Mouse (Mus musculus) G1E (cell line): ENCODE data around the gene Brd3. TPM values are rescaled to one million over a fixed set of nuclear protein-coding genes. Genes with fewer than 3 reads are reported as not detected.
A peak's percentile ranks its signal among the peaks of the same experiment; 100 is the strongest.

Experiments used
- ATAC-seq: 2 replicates; pipeline ENCODE4 v1.8.0; 2016; ENCODE audit warnings: mild to moderate bottlenecking; ENCODE audit not compliant: insufficient number of reproducible peaks, poor library complexity, low FRiP score, severe bottlenecking; ENCODE audit errors: extremely low read depth
- DNase-seq: peaks from one replicate; pipeline ENCODE4 v3.0.0; 2012; ENCODE audit warnings: low spot score
- H3K27me3 ChIP-seq: 2 replicates; pipeline ENCODE4 v1.6.1; 2012; ENCODE audit warnings: mild to moderate bottlenecking, low read length, inconsistent platforms; ENCODE audit not compliant: insufficient read depth
- H3K36me3 ChIP-seq: replicated peaks from 2 replicates; pipeline ENCODE3; 2012; ENCODE audit warnings: mild to moderate bottlenecking, inconsistent platforms
- H3K4me1 ChIP-seq: 2 replicates; pipeline ENCODE4 v1.6.1; 2012; ENCODE audit warnings: low read depth, low read length, inconsistent platforms, mixed read lengths; ENCODE audit not compliant: insufficient read depth
- H3K4me3 ChIP-seq: 2 replicates; pipeline ENCODE4 v1.5.1; 2012; ENCODE audit warnings: low read depth, mild to moderate bottlenecking, inconsistent platforms, low read length, moderate library complexity, mixed read lengths
- H3K9me3 ChIP-seq: replicated peaks from 2 replicates; pipeline ENCODE4 v1.6.1; 2012; ENCODE audit warnings: inconsistent platforms
- CTCF ChIP-seq: IDR thresholded peaks from 2 replicates; pipeline ENCODE4 v1.5.1; 2012; ENCODE audit warnings: low read depth, low read length, inconsistent platforms, mixed read lengths
- GATA1 ChIP-seq: IDR thresholded peaks from 2 replicates; pipeline ENCODE4 v1.6.1; 2012; ENCODE audit warnings: borderline replicate concordance, low read length, inconsistent platforms, mixed read lengths
- GATA2 ChIP-seq: IDR thresholded peaks from 2 replicates; pipeline ENCODE4 v1.6.1; 2012; ENCODE audit warnings: low read depth, low read length, inconsistent platforms, borderline replicate concordance
- POLR2AphosphoS5 ChIP-seq: IDR thresholded peaks from 2 replicates; pipeline ENCODE4 v1.6.1; 2012; ENCODE audit warnings: low read depth, low read length, inconsistent platforms; ENCODE audit not compliant: insufficient replicate concordance
- TAL1 ChIP-seq: conservative IDR thresholded peaks from 2 replicates; pipeline ENCODE4 v1.6.1; 2012; ENCODE audit warnings: low read depth, low read length, inconsistent platforms, mixed read lengths
- polyA plus RNA-seq: library from polyadenylated mRNA; stranded (reverse); fragments of >175 nt; gene quantifications from 2 replicates; pipeline ENCODE4 v1.2.3, GENCODE M21; 2012
- total RNA-seq, 2 experiments: library from RNA; stranded (forward) in 1 of 2; stranded (reverse) in 1 of 2; fragments of 200-1000 nt in 1 of 2; fragments of >200 nt in 1 of 2; fragmentation: Nextera tagmentation in 1 of 2; gene quantifications; 2 replicates each; pipeline ENCODE4 v1.2.3; 2014 to 2017

The Brd3 gene
- total and polyA plus RNA-seq, 3 experiments = 17.5 to 124 (median 75.2) TPM

DNA sequence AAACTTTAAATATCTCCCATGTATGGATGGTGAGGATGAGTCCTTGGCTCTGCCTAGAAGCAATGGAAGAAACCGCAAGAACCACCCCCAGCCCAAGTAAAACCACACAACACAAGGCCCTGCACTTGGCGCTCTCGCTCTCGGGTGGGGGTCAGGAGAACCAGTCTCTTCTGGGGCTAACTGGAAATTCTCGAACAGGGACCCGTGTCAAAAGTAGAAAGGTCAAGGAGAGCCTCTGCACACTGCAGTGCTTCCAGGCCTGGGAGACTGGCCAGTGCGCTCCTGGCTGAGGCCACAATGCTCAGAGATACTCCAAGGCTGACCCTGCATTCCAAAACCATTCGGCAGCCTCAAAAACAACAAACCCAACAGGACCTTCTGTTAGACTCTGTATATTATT, 60.6 kb downstream of the Brd3 start:
- Histone ChIP-seq H3K9me3 (no peaks in the 10 kb centered on the region), H3K27me3 (no peaks in the 10 kb centered on the region; the same call in 1 of the 2 replicates), H3K36me3 (peaks cover 92% of the 10 kb centered on the region), H3K4me3 (no peak overlapping the region), H3K4me1 (peaks cover 15% of the 10 kb centered on the region)
- TF ChIP-seq POLR2AphosphoS5 = no peak
- TF ChIP-seq GATA1 = no peak
- TF ChIP-seq CTCF = no peak
- TF ChIP-seq TAL1 = no peak
- no peak for TF ChIP-seq GATA2
- no peak for DNase-seq
- ATAC-seq = no peak

DNA sequence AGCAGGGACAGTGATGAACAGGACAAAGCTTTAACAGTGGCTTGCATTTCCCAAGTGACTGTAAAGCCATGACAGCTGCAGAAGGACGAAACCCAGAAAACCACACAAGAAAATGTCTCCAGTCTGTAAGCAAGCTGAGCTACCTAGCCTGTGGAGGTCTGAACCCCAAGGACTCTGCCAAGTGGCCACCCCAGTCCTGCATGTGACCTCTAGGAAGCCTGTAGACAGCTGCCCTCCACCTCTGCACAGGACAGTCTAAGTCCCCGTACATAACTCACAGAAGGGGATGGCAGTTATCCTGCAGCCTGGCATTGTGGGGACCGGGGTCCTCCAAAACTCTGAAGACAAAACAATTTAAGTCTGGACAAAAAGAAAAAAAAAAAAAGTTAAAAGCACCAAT, 61.6 kb downstream of the Brd3 start:
- DNase-seq = no peak
- TF ChIP-seq TAL1 = no peak
- H3K27me3 ChIP-seq = no peaks in the 10 kb centered on the region; the same call in 1 of the 2 replicates
- H3K36me3 ChIP-seq = peaks cover 83% of the 10 kb centered on the region
- no peak for ATAC-seq
- H3K4me3 ChIP-seq = no peak overlapping the region
- H3K4me1 ChIP-seq = peaks cover 18% of the 10 kb centered on the region
- no peaks in the 10 kb centered on the region for H3K9me3 ChIP-seq

DNA sequence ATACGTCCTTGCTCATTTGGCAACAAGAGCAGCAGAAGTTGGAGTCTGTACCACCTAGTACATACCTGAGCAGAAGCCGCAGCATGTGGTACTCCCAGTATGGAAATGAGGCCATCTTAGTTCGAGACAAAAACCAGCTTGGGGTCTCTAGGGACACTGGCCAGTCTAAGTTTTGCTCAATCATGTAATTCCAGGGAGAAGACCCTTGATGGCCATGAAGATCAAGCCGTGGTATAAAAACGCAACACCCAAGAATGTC, 64.1 kb downstream of the Brd3 start:
- H3K4me3 ChIP-seq = no peak overlapping the region
- no peak for TF ChIP-seq GATA1
- no peak for TF ChIP-seq CTCF
- TF ChIP-seq POLR2AphosphoS5 = no peak
- TF ChIP-seq TAL1 = no peak
- TF ChIP-seq GATA2 = no peak
- DNase-seq (no peak), ATAC-seq (no peak)
- H3K9me3 ChIP-seq = no peaks in the 10 kb centered on the region
- H3K27me3 ChIP-seq = peaks cover 7% of the 10 kb centered on the region
- peaks cover 58% of the 10 kb centered on the region for H3K36me3 ChIP-seq
- peaks cover 23% of the 10 kb centered on the region for H3K4me1 ChIP-seq

DNA sequence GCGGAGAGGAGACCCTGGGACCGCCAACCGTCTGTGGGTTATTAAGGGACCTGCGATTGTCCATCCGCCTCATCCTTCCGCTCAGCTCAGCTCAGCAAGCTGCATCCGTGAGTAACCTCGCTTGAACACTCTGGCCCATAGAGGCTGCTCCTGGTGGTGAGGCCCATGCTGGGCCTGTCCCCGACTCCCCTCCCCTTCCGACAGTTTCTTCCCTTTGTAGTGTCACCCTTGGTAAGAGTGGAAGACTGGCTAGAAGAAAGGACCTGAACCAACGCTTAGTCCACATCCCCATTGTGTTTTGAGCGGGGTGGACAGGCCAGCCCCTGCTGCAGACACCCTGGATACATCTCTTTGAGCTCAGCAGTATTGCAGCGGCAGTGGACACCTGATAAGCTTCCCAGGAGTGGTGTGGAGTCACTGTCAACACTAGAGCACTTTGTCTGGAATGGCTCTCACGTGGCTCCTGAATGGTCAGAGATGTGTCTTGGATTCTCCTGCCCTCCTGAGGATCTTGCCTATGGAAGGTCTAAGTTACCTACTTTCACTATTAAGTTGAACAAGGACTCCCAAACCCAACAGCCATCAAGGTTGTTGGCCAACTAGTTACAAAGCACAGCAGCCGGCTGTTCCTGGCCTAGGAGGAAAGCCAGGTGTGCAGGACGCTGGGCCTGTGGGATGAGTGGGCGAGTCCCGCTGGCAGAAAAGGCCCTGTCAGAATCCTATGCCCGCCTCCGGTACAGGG, 64.6 kb downstream of the Brd3 start:
- TF ChIP-seq GATA1 (no peak), TAL1 (no peak), CTCF (no peak), GATA2 (no peak), POLR2AphosphoS5 (no peak)
- no peak for DNase-seq
- peaks cover 7% of the 10 kb centered on the region for H3K27me3 ChIP-seq
- peak overlapping the region; percentile 73 for H3K4me3 ChIP-seq
- H3K36me3 ChIP-seq = peaks cover 53% of the 10 kb centered on the region
- no peak for ATAC-seq
- no peaks in the 10 kb centered on the region for H3K9me3 ChIP-seq
- peaks cover 28% of the 10 kb centered on the region for H3K4me1 ChIP-seq

DNA sequence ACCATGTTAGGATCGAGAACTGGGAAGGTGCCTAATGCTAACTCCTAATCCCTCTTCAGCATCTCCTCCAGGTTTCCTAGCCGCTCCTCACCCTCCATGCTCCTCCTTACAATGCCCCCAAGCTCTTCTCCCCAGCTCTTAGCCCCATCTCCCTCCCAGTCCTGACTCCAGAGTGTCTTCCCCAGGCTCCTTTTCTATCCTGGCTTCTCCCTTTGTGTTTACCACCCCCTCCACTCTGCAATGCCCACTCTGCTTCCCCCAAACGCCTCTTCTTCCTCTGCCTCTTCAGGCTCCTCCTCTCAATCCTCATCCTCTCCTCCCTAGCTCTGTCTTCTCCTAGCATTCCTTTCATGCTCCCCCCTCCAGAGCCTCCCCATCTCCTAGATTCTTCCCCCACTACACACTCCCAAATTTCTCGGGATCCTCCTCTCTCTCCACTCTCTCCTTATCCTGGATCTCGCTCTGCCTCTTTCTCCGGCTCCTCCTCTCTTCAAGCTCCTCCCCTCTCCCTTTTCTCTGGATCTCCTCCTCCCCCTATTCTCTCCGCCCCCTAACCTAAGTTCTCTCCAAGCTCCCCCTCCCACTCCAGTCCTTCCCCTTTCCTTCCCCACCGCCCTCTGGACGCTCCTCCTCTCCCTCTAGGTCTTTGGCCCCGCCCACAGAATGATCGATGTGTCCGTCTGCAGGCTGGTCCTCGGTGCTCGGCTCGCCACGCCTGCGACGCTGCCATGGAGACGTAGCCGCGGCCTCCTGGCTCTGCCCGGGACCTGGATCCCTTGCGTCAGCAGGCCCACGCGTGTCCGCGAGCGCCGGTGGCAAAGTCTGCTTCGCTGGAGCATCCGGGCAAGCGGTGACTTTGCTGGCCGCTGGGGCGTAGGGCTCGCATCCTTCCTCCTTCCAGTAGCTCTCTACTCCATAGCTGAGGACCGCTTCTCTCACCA, 65.4 kb downstream of the Brd3 start, which contains the start of gene Brd3os:
Gene Brd3os, plus strand, starts transcription at position 558 of the 941 bp plus-strand sequence.
- H3K36me3 ChIP-seq = peaks cover 45% of the 10 kb centered on the region
- H3K9me3 ChIP-seq = no peaks in the 10 kb centered on the region
- no peak for TF ChIP-seq GATA2
- no peak for TF ChIP-seq CTCF
- no peak for TF ChIP-seq TAL1
- no peak for TF ChIP-seq POLR2AphosphoS5
- TF ChIP-seq GATA1 = no peak
- peak within 1 kb of the TSS; percentile 73 for H3K4me3 ChIP-seq
- H3K27me3 ChIP-seq = peaks cover 7% of the 10 kb centered on the region
- DNase-seq (peak; percentile 79), ATAC-seq (peak; percentile 87)
- peaks cover 32% of the 10 kb centered on the region for H3K4me1 ChIP-seq

DNA sequence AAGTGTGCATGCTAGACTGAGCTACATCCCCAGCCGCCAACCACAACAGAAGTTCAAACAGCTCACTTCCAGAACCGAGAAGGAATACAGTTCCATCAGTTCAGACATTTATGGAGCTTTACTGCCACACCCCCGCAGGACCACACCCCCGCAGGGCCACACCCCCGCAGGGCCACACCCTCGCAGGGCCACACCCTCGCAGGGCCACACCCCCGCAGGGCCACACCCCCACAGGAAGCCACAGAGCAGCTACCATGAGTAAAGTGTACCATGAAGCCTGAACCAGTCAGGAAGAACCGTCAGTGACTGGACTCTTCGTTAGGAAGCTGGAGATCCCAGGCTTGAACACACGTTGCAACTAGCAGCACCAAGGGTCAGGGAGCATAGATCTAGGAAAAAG, 69.2 kb downstream of the Brd3 start:
- Histone ChIP-seq H3K36me3 (peaks cover 7% of the 10 kb centered on the region), H3K4me1 (peaks cover 35% of the 10 kb centered on the region), H3K4me3 (no peak overlapping the region), H3K27me3 (peaks cover 29% of the 10 kb centered on the region), H3K9me3 (no peaks in the 10 kb centered on the region)
- DNase-seq (peak; percentile 46), ATAC-seq (no peak)
- no peak for TF ChIP-seq GATA2
- TF ChIP-seq TAL1 = no peak
- no peak for TF ChIP-seq GATA1
- no peak for TF ChIP-seq CTCF
- no peak for TF ChIP-seq POLR2AphosphoS5

DNA sequence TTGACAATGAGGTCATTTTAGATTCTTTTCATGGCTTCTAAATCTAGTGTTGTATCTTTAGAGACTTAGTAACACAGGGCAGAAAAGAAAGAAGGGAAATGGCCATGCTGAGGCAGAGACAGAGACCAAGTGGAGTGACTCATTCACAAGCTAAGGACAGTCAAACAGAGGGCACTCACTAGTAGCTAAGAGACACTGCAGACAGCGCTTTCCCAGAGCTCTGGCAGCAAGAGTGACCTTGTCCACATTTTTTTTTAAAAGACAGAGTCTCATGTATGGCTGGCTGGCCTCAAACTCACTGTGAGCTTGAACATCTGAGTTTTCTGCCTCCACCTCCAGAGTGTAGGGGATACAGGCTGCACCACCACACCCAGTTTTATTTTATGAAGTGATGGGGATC, 69.6 kb downstream of the Brd3 start:
- TF ChIP-seq TAL1 = no peak
- TF ChIP-seq GATA1 = no peak
- no peak for TF ChIP-seq GATA2
- no peak for TF ChIP-seq CTCF
- no peak for TF ChIP-seq POLR2AphosphoS5
- peaks cover 31% of the 10 kb centered on the region for H3K4me1 ChIP-seq
- H3K27me3 ChIP-seq = peaks cover 29% of the 10 kb centered on the region
- H3K4me3 ChIP-seq = no peak overlapping the region
- no peak for DNase-seq
- ATAC-seq = no peak
- H3K36me3 ChIP-seq = peaks cover 3% of the 10 kb centered on the region
- no peaks in the 10 kb centered on the region for H3K9me3 ChIP-seq
